Mouse (Mus musculus): Measurements from ENCODE around the gene 2010111I01Rik. TPM values are rescaled to one million over a fixed set of nuclear protein-coding genes. Genes with fewer than 3 reads are reported as not detected.

2010111I01Rik gene
- total and polyA plus RNA-seq, 3 experiments, result 26.3 to 32.7 TPM; not detected in 1

DNA sequence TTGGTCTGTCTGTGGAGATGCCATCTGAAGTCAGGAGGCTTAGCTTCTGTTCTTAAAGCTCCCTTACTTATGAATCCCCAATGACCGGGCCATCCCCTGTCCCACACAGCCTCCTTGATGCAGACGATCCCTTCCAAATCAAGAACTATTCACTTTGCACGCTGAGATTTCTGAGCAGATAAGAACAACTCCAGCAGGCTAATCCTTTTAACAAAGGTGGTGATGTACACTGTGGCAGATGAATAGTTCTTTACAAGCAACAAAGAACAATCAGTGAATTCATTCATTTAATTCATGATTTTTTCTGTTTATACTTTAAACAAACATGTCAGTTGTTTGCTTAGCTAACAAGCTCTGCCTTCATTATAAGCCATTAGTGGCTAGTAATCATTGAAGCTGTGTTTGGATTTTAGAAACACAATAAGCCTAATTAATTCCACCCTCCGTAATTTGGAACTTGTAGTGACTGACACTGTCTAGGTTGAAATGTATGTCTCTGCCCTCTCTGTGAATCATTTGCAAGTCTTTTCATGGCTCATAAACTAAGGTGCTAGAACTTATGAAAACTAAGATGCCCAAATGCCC is 182.0 kb downstream of the 2010111I01Rik start:
- H3K27ac ChIP-seq (ENCODE audit: control insufficient read depth, low read depth, low read length), result no peak overlapping the region
- no peak for DNase-seq (ENCODE audit: low read depth, low spot score)
- peaks cover 0 to 16% of the 10 kb centered on the region in 2 experiments; a peak in 2 of 4 replicates for H3K36me3 ChIP-seq (ENCODE audit: control insufficient read depth in 1 of 2, insufficient read depth in 2 of 2, low read length in 2 of 2)
- no peak overlapping the region for H3K4me3 ChIP-seq (ENCODE audit: control insufficient read depth in 1 of 2, insufficient read depth in 1 of 2, low read depth in 2 of 2, low read length in 2 of 2)
- peaks cover 14 to 22% of the 10 kb centered on the region in 2 experiments for H3K4me1 ChIP-seq (ENCODE audit: control insufficient read depth in 1 of 2, insufficient read depth in 2 of 2, low read length in 2 of 2)
- TF ChIP-seq CHD2 (IDR thresholded peaks at IDR 0.05; ENCODE audit: low read length) (no peak), TCF12 (IDR thresholded peaks at IDR 0.05; ENCODE audit: low read depth, low read length) (no peak), CTCF (IDR thresholded peaks at IDR 0.05 in 2 of 3, conservative IDR thresholded peaks at IDR 0.05 in 1 of 3; ENCODE audit: control insufficient read depth in 1 of 3, insufficient read depth in 1 of 3, low read depth in 2 of 3, low read length in 3 of 3, poor library complexity in 1 of 3, severe bottlenecking in 1 of 3) (no peak), USF1 (IDR thresholded peaks at IDR 0.05; ENCODE audit: low read depth, low read length) (no peak), MAFK (IDR thresholded peaks at IDR 0.05; ENCODE audit: borderline replicate concordance, low read depth, low read length) (no peak), POLR2AphosphoS5 (IDR thresholded peaks at IDR 0.05; ENCODE audit: borderline replicate concordance, low read depth, low read length) (no peak), GABPA (IDR thresholded peaks at IDR 0.05; ENCODE audit: low read depth, low read length) (no peak), UBTF (IDR thresholded peaks at IDR 0.05; ENCODE audit: borderline replicate concordance, insufficient read depth, low read depth, low read length) (no peak), HCFC1 (IDR thresholded peaks at IDR 0.05; ENCODE audit: low read depth, low read length) (no peak), EP300 (IDR thresholded peaks at IDR 0.05; ENCODE audit: low read depth in 1 of 2, low read length in 2 of 2) (no peak), TAL1 (IDR thresholded peaks at IDR 0.05; ENCODE audit: low read length) (no peak), SMC3 (IDR thresholded peaks at IDR 0.05; ENCODE audit: low read depth, low read length) (no peak), ZNF384 (IDR thresholded peaks at IDR 0.05; ENCODE audit: low read depth, low read length) (no peak), POLR2A (IDR thresholded peaks at IDR 0.05; ENCODE audit: control insufficient read depth in 1 of 2, insufficient read depth in 1 of 2, low read depth in 1 of 2, low read length in 2 of 2, poor library complexity in 1 of 2) (no peak), BHLHE40 (IDR thresholded peaks at IDR 0.05; ENCODE audit: borderline replicate concordance, low read depth, low read length) (no peak), GATA1 (IDR thresholded peaks at IDR 0.05; ENCODE audit: low read depth, low read length) (no peak), TBP (IDR thresholded peaks at IDR 0.05; ENCODE audit: low read depth, low read length) (no peak), POLR2AphosphoS2 (IDR thresholded peaks at IDR 0.05; ENCODE audit: low read length) (no peak), MAX (IDR thresholded peaks at IDR 0.05; ENCODE audit: low read length) (no peak)
- no peak overlapping the region for H3K9ac ChIP-seq (ENCODE audit: control insufficient read depth, low read depth, low read length, poor library complexity, severe bottlenecking)
- H3K79me2 ChIP-seq (ENCODE audit: control insufficient read depth, insufficient read depth, low read length, poor library complexity), result no peaks in the 10 kb centered on the region
- no peaks in the 10 kb centered on the region for H3K27me3 ChIP-seq (ENCODE audit: control insufficient read depth in 1 of 2, insufficient read depth in 2 of 2, low read length in 2 of 2)
- no peaks in the 10 kb centered on the region; the same call in 1 of the 2 replicates for H3K9me3 ChIP-seq (replicated peaks; ENCODE audit: insufficient read depth, low read length)

DNA sequence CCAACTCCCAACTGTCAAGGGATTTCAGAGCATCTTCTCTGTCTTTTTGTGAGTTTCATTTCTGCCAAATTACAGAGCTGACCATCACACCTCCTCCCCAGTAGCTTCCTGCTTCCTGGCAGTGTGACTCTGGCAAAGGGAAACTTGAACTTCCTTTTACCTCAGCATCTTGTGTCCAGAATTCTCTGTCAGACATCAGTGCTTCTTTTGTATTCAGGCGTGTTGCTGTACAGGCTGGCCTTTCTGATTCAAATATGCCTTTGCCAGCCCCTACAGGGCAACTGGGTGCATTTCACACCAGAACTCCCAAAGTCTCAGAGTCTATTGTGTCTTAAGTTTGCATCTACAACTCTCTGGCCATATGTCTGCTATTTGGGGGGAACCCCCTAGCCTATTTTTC is 183.5 kb downstream of the 2010111I01Rik start:
- Histone ChIP-seq H3K4me3 (ENCODE audit: control insufficient read depth in 1 of 2, insufficient read depth in 1 of 2, low read depth in 2 of 2, low read length in 2 of 2) (no peak overlapping the region), H3K27ac (ENCODE audit: control insufficient read depth, low read depth, low read length) (no peak overlapping the region), H3K9me3 (replicated peaks; ENCODE audit: insufficient read depth, low read length) (no peaks in the 10 kb centered on the region; the same call in 1 of the 2 replicates), H3K27me3 (ENCODE audit: control insufficient read depth in 1 of 2, insufficient read depth in 2 of 2, low read length in 2 of 2) (no peaks in the 10 kb centered on the region), H3K4me1 (ENCODE audit: control insufficient read depth in 1 of 2, insufficient read depth in 2 of 2, low read length in 2 of 2) (peaks cover 14 to 26% of the 10 kb centered on the region in 2 experiments), H3K9ac (ENCODE audit: control insufficient read depth, low read depth, low read length, poor library complexity, severe bottlenecking) (no peak overlapping the region), H3K36me3 (ENCODE audit: control insufficient read depth in 1 of 2, insufficient read depth in 2 of 2, low read length in 2 of 2) (peaks cover 0 to 16% of the 10 kb centered on the region in 2 experiments; a peak in 2 of 4 replicates), H3K79me2 (ENCODE audit: control insufficient read depth, insufficient read depth, low read length, poor library complexity) (no peaks in the 10 kb centered on the region)
- TF ChIP-seq GABPA (IDR thresholded peaks at IDR 0.05; ENCODE audit: low read depth, low read length) (no peak), GATA1 (IDR thresholded peaks at IDR 0.05; ENCODE audit: low read depth, low read length) (no peak), USF2 (IDR thresholded peaks at IDR 0.05; ENCODE audit: borderline replicate concordance in 1 of 2, insufficient read depth in 1 of 2, low read depth in 1 of 2, low read length in 2 of 2) (no peak), POLR2AphosphoS2 (IDR thresholded peaks at IDR 0.05; ENCODE audit: low read length) (no peak), ZMIZ1 (IDR thresholded peaks at IDR 0.05; ENCODE audit: low read depth, low read length) (no peak), JUND (IDR thresholded peaks at IDR 0.05; ENCODE audit: low read depth, low read length) (no peak)
- DNase-seq (ENCODE audit: low read depth, low spot score), result no peak

Measured in MEL (cell line).